Mouse (Mus musculus) midbrain, embryonic 14.5 days (tissue): Measurements from ENCODE around the gene Uqcrq. TPM values are rescaled to one million over a fixed set of nuclear protein-coding genes. Genes with fewer than 3 reads are reported as not detected.
"Not testable (repeated sequence)": the region's sequence is repeated elsewhere in the genome, so short reads cannot be mapped to it uniquely, and the experiment has no call there.

ENCODE experiments used
- ATAC-seq: fragments of 200-750 bp; cut with Nextera tagmentation; 2 replicates; pipeline ENCODE4 v1.8.0; 2017; ENCODE audit warnings: moderate number of reproducible peaks, moderate library complexity; ENCODE audit not compliant: low FRiP score, low TSS enrichment
- DNase-seq: peaks from one replicate; pipeline ENCODE4 v3.0.0-alpha.2; 2015
- H3K27ac ChIP-seq: fragments of 300-500 bp; sonication (generic); replicated peaks from 2 replicates; pipeline ENCODE4 v1.5.1; 2014; ENCODE audit warnings: mild to moderate bottlenecking, low read depth, low read length, moderate library complexity
- H3K27me3 ChIP-seq: fragments of 300-500 bp; sonication (generic); 2 replicates; pipeline ENCODE4 v1.6.1; 2014; ENCODE audit warnings: low read length, control low read depth, mixed read lengths; ENCODE audit not compliant: control insufficient read depth, insufficient read depth
- H3K36me3 ChIP-seq: fragments of 300-500 bp; sonication (generic); 2 replicates; pipeline ENCODE4 v1.6.1; 2014; ENCODE audit warnings: low read length, control low read depth; ENCODE audit not compliant: control insufficient read depth, insufficient read depth
- H3K4me1 ChIP-seq: fragments of 300-500 bp; sonication (generic); 2 replicates; pipeline ENCODE4 v1.6.1; 2014; ENCODE audit warnings: mild to moderate bottlenecking, antibody characterized with exemption, low read length, control low read depth; ENCODE audit not compliant: control insufficient read depth, insufficient read depth
- H3K4me2 ChIP-seq: fragments of 300-500 bp; sonication (generic); 2 replicates; pipeline ENCODE4 v1.6.1; 2014; ENCODE audit warnings: mild to moderate bottlenecking, low read length, moderate library complexity
- H3K4me3 ChIP-seq: fragments of 300-500 bp; sonication (generic); replicated peaks from 2 replicates; pipeline ENCODE4 v1.5.1; 2014; ENCODE audit warnings: low read depth, low read length
- H3K9ac ChIP-seq: fragments of 300-500 bp; sonication (generic); replicated peaks from 2 replicates; pipeline ENCODE4 v1.6.1; 2014; ENCODE audit warnings: mild to moderate bottlenecking, low read length, moderate library complexity
- H3K9me3 ChIP-seq: fragments of 300-500 bp; sonication (generic); 2 replicates; pipeline ENCODE4 v1.6.1; 2016; ENCODE audit warnings: low read length, control low read depth, mixed read lengths; ENCODE audit not compliant: control insufficient read depth
- WGBS: fragments of 180-500 bp; shearing (Covaris S2); extraction: QIAGEN DNeasy Blood & Tissue Kit; methylation state at CpG from one replicate; pipeline ENCODE4 v1.1.7; 2014; 5-methylcytosine and 5-hydroxymethylcytosine counted together
- polyA plus RNA-seq: library from polyadenylated mRNA; unstranded; fragments of >200 nt; fragmentation: Nextera tagmentation; extraction: Ambion mirVana; gene quantifications from 2 replicates; pipeline ENCODE4 v1.2.1, GENCODE M21; 2014

Gene Uqcrq
- polyA plus RNA-seq, 1 experiment from 2014 or later, result 665 TPM

DNA sequence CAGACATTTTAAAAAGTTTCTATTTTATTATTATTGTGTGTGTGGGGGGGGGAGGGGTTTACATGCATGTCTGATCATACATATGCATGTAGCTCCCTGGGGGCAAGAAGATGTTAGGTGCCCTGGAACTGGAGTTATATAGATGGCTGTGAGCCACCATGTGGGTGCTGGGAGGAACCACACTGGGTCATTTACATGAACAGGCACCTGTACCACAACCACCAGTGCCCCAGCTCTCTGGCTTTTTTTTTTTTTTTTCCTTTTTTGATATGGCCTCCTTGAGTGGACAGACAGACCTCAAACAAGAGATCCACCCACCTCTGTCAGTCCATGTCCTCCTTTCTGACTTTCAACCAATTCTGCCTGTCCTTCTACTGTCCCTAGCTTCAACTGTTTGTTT, 1.4 kb downstream of the Uqcrq start:
- H3K27me3 ChIP-seq, result no peaks in the 10 kb centered on the region
- DNase-seq (no peak), ATAC-seq (no peak)
- peaks cover 11% of the 10 kb centered on the region for H3K4me1 ChIP-seq
- no peak overlapping the region for H3K4me3 ChIP-seq
- no peak overlapping the region for H3K27ac ChIP-seq
- no peak overlapping the region for H3K9ac ChIP-seq
- peak overlapping the region; percentile 92 for H3K4me2 ChIP-seq
- H3K36me3 ChIP-seq, result peaks cover 19% of the 10 kb centered on the region
- no peaks in the 10 kb centered on the region for H3K9me3 ChIP-seq

DNA sequence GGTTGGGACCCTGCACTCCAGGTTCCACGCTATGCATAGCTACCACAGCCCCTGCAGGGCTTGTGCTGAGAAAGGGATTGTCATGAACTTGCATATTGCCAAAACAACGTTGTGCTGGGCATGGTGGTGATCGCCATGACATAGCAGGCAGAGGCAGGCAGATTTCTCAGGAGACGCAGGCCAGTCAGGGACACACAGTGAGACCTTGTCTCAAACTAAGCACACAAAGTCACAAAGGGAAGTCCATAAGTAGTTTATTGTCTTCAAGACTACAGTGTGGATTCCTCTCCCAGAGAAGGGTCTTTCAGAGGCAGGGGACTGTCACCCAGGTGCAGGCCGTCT, 1.9 kb downstream of the Uqcrq start:
- Histone ChIP-seq H3K4me2 (no peak overlapping the region), H3K27ac (no peak overlapping the region), H3K4me1 (peaks cover 11% of the 10 kb centered on the region), H3K27me3 (no peaks in the 10 kb centered on the region), H3K4me3 (no peak overlapping the region), H3K36me3 (peaks cover 19% of the 10 kb centered on the region), H3K9me3 (no peaks in the 10 kb centered on the region), H3K9ac (no peak overlapping the region)
- ATAC-seq (no peak), DNase-seq (no peak)
- 93% methylated on average over 5 of the region's 5 CpGs for WGBS

DNA sequence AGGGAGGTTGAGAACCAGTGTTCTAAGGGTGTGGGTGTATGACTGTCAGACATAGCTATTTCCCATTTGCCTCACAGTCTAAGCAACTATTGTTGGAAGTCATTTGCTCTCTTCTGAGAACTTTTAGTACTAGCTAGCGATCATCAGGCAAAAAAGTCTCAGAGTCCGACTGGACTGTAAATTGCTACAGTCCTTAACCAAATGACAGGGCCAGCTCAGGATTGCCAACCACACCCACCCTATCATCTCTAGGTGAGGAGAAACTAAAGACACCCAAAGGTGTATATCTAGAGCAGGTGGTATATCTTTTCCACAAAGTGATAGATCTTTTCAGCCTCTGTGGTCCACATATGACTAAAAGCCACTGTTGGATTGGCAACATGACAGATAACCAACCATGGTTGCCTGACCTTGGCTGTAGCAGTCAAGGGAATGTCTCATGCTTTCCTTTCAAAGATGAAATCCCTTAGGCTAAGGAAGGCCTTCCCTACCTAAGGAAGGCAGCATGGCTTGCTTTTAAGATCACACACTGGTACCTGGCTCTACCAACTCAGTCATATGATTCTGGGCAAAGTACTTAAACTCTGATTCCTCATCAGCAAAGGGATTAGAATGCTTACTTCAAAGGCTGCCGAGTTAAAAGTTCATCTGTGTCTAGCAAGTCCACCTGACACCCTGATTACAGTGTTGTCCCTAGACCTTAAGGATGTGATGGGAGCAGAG, 2.5 kb downstream of the Uqcrq start:
- no peak overlapping the region for H3K4me2 ChIP-seq
- no peaks in the 10 kb centered on the region for H3K9me3 ChIP-seq
- DNase-seq, result no peak
- ATAC-seq, result no peak
- WGBS, result 96% methylated on average over 3 of the region's 3 CpGs
- peaks cover 11% of the 10 kb centered on the region for H3K4me1 ChIP-seq
- H3K4me3 ChIP-seq, result no peak overlapping the region
- H3K36me3 ChIP-seq, result peaks cover 19% of the 10 kb centered on the region
- no peak overlapping the region for H3K9ac ChIP-seq
- no peak overlapping the region for H3K27ac ChIP-seq
- H3K27me3 ChIP-seq, result no peaks in the 10 kb centered on the region

DNA sequence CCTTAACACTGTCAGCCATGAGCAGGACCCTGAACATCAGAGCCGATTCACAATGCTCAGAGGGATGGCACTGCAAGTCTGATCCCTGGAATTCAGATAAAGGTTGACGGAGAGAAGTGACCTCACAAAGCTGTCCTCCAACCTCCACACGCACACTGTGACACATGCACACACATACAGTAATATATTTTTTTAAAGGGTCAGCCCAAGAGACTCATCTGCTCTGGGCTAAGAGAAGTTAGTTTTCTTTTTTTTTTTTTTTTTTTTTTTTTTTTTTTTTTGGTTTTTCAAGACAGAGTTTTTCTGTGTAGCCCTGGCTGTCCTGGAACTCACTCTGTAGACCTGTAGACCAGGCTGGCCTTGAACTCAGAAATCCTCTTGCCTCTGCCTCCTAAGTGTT, 3.7 kb downstream of the Uqcrq start:
- not testable (repeated sequence) for H3K27ac ChIP-seq, ATAC-seq, H3K9me3 ChIP-seq, DNase-seq, H3K9ac ChIP-seq, H3K4me3 ChIP-seq, H3K4me2 ChIP-seq, H3K27me3 ChIP-seq
- 85% methylated on average over 3 of the region's 3 CpGs for WGBS
- peaks cover 19% of the 10 kb centered on the region for H3K36me3 ChIP-seq
- peaks cover 11% of the 10 kb centered on the region for H3K4me1 ChIP-seq

DNA sequence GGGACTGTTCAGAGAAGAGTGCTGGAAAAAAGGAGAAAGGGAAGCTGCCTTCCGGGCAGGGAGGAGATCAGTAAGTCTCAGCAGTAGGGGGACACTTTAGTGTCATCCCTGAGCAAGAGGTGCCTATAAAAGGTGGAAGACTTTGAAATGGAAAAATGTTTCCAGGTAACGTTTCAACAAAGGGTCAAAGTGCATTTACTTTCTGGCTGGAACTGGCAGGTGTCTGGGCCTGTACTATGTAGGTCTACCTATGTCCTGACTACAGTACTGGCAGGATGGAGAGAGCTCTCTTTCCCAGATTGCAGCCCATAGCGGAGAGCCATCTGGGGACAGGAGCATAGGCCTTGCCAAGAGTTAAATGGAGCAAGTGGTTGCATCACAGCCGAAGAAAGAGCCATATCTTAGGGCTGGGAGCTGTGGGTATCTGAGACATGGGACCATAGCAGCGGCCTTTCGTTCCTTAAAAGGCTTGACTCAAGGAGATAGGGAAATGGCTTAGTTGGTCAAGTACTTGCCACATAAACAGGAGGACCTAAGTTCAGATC, 4.8 kb downstream of the Uqcrq start:
- Histone ChIP-seq H3K27ac (no peak overlapping the region), H3K27me3 (no peaks in the 10 kb centered on the region), H3K4me1 (peaks cover 5% of the 10 kb centered on the region), H3K4me3 (no peak overlapping the region), H3K9me3 (no peaks in the 10 kb centered on the region), H3K4me2 (no peak overlapping the region), H3K9ac (no peak overlapping the region), H3K36me3 (peaks cover 26% of the 10 kb centered on the region)
- ATAC-seq (no peak), DNase-seq (no peak)
- 89% methylated on average over 6 of the region's 6 CpGs for WGBS

DNA sequence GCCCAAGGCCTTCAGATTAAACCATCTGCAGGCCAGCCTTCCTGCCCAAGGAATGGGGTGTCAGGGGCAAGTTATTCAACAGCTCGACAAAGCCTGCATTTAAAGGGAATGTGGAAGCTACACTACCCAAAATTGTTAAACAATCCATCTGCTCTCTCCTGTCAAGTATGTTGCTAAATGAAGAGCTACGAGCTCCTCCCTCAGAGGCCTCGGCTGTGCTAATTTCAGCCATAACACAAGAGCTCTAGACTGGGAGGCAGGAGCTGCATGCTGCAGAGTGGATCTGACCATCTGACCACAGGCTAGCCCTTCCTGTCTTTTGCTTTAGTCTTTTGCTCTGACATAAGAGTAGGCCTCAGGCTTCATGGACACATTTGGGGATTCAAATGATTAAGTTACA, 5.4 kb downstream of the Uqcrq start:
- H3K27ac ChIP-seq, result no peak overlapping the region
- DNase-seq (no peak), ATAC-seq (no peak)
- peaks cover 5% of the 10 kb centered on the region for H3K4me1 ChIP-seq
- no peak overlapping the region for H3K4me2 ChIP-seq
- no peak overlapping the region for H3K4me3 ChIP-seq
- H3K36me3 ChIP-seq, result peaks cover 31% of the 10 kb centered on the region
- no peak overlapping the region for H3K9ac ChIP-seq
- no peaks in the 10 kb centered on the region for H3K27me3 ChIP-seq
- 80% methylated on average over 3 of the region's 3 CpGs for WGBS
- H3K9me3 ChIP-seq, result no peaks in the 10 kb centered on the region

DNA sequence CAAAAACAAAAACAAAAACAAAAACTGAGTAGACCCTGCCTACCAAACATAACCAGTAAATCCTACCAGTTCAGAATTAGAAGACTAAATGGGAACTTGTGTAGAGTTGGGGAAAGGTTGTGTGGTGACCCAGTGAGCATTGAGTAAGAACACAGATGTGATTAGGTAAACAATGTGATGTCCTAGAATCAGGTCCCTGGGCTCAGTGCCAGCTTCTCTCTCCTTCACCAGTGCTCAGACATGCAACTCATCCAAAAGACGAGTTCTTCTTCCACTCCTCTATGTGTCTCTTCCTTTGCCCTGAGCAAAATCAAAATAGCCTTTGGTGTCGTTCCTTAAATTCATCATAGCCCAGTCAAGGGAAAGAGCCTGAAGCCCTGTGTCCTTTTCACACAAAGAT, 5.8 kb downstream of the Uqcrq start:
- DNase-seq, result no peak
- H3K9ac ChIP-seq, result no peak overlapping the region
- no peaks in the 10 kb centered on the region for H3K9me3 ChIP-seq
- no peak overlapping the region for H3K27ac ChIP-seq
- ATAC-seq, result no peak
- H3K4me1 ChIP-seq, result peaks cover 4% of the 10 kb centered on the region
- H3K27me3 ChIP-seq, result no peaks in the 10 kb centered on the region
- H3K36me3 ChIP-seq, result peaks cover 34% of the 10 kb centered on the region
- 70% methylated on average over 2 of the region's 2 CpGs for whole genome bisulfite sequencing
- no peak overlapping the region for H3K4me3 ChIP-seq
- H3K4me2 ChIP-seq, result no peak overlapping the region

DNA sequence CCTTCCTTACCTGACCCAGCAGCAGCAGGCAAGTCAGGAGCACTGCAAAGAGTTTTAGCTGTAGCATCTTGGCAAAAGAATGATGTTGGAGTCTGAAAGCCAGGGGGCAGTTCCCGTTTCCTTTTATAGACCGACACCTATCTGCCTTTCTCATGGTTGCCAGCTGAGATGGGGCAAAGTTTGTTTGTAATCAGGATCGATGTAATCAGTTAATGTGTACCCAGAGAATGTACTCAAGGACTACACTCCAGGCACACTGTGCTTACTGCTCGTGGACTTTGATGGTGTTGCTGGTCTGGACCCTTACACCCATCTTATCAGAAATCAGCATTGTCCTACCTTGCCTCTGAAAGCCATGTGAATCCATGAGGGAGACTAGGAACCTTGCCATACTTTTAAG, 7.6 kb downstream of the Uqcrq start, which contains the start of gene Leap2:
Gene Leap2 (minus strand): TSS at position 135 of the 400 bp plus-strand sequence.
- no peak within 1 kb of the TSS for H3K4me3 ChIP-seq
- no peak within 1 kb of the TSS for H3K27ac ChIP-seq
- H3K4me2 ChIP-seq, result no peak within 1 kb of the TSS
- ATAC-seq (no peak), DNase-seq (no peak)
- WGBS, result 95% methylated on average over 4 of the region's 4 CpGs
- H3K27me3 ChIP-seq, result no peaks in the 10 kb centered on the region
- no peak within 1 kb of the TSS for H3K9ac ChIP-seq
- H3K9me3 ChIP-seq, result no peaks in the 10 kb centered on the region
- H3K4me1 ChIP-seq, result no peaks in the 10 kb centered on the region
- peaks cover 39% of the 10 kb centered on the region for H3K36me3 ChIP-seq

DNA sequence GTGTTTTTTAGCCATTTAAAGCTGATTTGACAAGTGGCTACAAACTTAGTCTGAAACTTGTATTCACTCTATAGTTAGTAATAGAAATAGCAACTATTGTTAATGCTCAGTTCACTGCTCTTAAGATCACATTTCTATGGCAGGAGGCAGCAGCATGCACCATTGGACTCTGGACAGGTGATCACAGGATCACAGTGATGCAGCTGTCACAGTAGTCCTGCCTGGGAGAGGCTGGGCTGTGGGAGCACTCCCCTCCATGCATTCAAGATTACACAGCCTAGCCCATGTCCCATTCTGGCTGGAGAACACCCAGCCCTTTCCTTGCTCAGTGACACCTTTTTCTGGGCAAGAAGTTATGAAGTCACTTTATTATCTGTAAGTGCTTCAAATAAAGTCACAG, 12.6 kb downstream of the Uqcrq start:
- ATAC-seq, result no peak
- no peak overlapping the region for H3K4me2 ChIP-seq
- H3K9me3 ChIP-seq, result no peaks in the 10 kb centered on the region
- no peak overlapping the region for H3K9ac ChIP-seq
- no peak overlapping the region for H3K4me3 ChIP-seq
- no peak for DNase-seq
- H3K27me3 ChIP-seq, result no peaks in the 10 kb centered on the region
- peaks cover 77% of the 10 kb centered on the region for H3K36me3 ChIP-seq
- H3K4me1 ChIP-seq, result no peaks in the 10 kb centered on the region
- H3K27ac ChIP-seq, result no peak overlapping the region
